Mouse (Mus musculus): ENCODE measurements around the gene Pgs1. TPM values are rescaled to one million over a fixed set of nuclear protein-coding genes. Genes with fewer than 3 reads are reported as not detected.

Pgs1 gene
- polyA plus RNA-seq, 1 experiment, result 2.8 TPM

GRCm38 (mm10) chr11:117960601-117961000, 25.5 kb upstream of the Pgs1 start:
- Histone ChIP-seq H3K27me3 (ENCODE audit: control insufficient read depth) (peaks cover 78% of the 10 kb centered on the region), H3K4me1 (ENCODE audit: control insufficient read depth) (peaks cover 31% of the 10 kb centered on the region), H3K9me3 (ENCODE audit: control insufficient read depth, low read length) (no peaks in the 10 kb centered on the region), H3K36me3 (ENCODE audit: control insufficient read depth) (peaks cover 4% of the 10 kb centered on the region), H3K4me3 (replicated peaks) (no peak overlapping the region)
- TF ChIP-seq TAL1 (IDR thresholded peaks at IDR 0.05; ENCODE audit: low read length) (no peak), GATA1 (IDR thresholded peaks at IDR 0.05; ENCODE audit: low read length) (no peak)

- H3K36me3 ChIP-seq (ENCODE audit: control insufficient read depth), result peaks cover 19% of the 10 kb centered on the region
- TF ChIP-seq GATA1 (IDR thresholded peaks at IDR 0.05; ENCODE audit: low read length) (no peak), TAL1 (IDR thresholded peaks at IDR 0.05; ENCODE audit: low read length) (no peak)
- H3K4me3 ChIP-seq (replicated peaks), result no peak overlapping the region
- H3K4me1 ChIP-seq (ENCODE audit: control insufficient read depth), result peaks cover 43% of the 10 kb centered on the region
- peaks cover 93% of the 10 kb centered on the region for H3K27me3 ChIP-seq (ENCODE audit: control insufficient read depth)
- peaks cover 6% of the 10 kb centered on the region for H3K9me3 ChIP-seq (ENCODE audit: control insufficient read depth, low read length)
Observed at GRCm38 (mm10) chr11:117962228-117963067, 23.6 kb upstream of the Pgs1 start.

- Histone ChIP-seq H3K4me1 (ENCODE audit: control insufficient read depth) (peaks cover 51% of the 10 kb centered on the region), H3K4me3 (replicated peaks) (peak overlapping the region; percentile 53), H3K27me3 (ENCODE audit: control insufficient read depth) (peaks cover 95% of the 10 kb centered on the region), H3K9me3 (ENCODE audit: control insufficient read depth, low read length) (peaks cover 14% of the 10 kb centered on the region), H3K36me3 (ENCODE audit: control insufficient read depth) (peaks cover 27% of the 10 kb centered on the region)
- TF ChIP-seq GATA1 (IDR thresholded peaks at IDR 0.05; ENCODE audit: low read length) (no peak), TAL1 (IDR thresholded peaks at IDR 0.05; ENCODE audit: low read length) (no peak)
Observed at GRCm38 (mm10) chr11:117963091-117963793, 22.9 kb upstream of the Pgs1 start.

GRCm38 (mm10) chr11:117963872-117964271, 22.2 kb upstream of the Pgs1 start:
- H3K36me3 ChIP-seq (ENCODE audit: control insufficient read depth), result peaks cover 27% of the 10 kb centered on the region
- peaks cover 58% of the 10 kb centered on the region for H3K4me1 ChIP-seq (ENCODE audit: control insufficient read depth)
- TF ChIP-seq TAL1 (IDR thresholded peaks at IDR 0.05; ENCODE audit: low read length), result no peak
- no peak for TF ChIP-seq GATA1 (IDR thresholded peaks at IDR 0.05; ENCODE audit: low read length)
- H3K27me3 ChIP-seq (ENCODE audit: control insufficient read depth), result peaks cover 97% of the 10 kb centered on the region
- peaks cover 16% of the 10 kb centered on the region for H3K9me3 ChIP-seq (ENCODE audit: control insufficient read depth, low read length)
- H3K4me3 ChIP-seq (replicated peaks), result peak overlapping the region; percentile 53

- H3K4me1 ChIP-seq (ENCODE audit: control insufficient read depth), result peaks cover 62% of the 10 kb centered on the region
- peaks cover 97% of the 10 kb centered on the region for H3K27me3 ChIP-seq (ENCODE audit: control insufficient read depth)
- peaks cover 16% of the 10 kb centered on the region for H3K9me3 ChIP-seq (ENCODE audit: control insufficient read depth, low read length)
- TF ChIP-seq TAL1 (IDR thresholded peaks at IDR 0.05; ENCODE audit: low read length) (no peak), GATA1 (IDR thresholded peaks at IDR 0.05; ENCODE audit: low read length) (no peak)
- H3K36me3 ChIP-seq (ENCODE audit: control insufficient read depth), result peaks cover 27% of the 10 kb centered on the region
- H3K4me3 ChIP-seq (replicated peaks), result no peak overlapping the region
Observed at GRCm38 (mm10) chr11:117964294-117964693, 21.8 kb upstream of the Pgs1 start.

GRCm38 (mm10) chr11:117965052-117965451, 21.0 kb upstream of the Pgs1 start:
- Histone ChIP-seq H3K4me1 (ENCODE audit: control insufficient read depth) (peaks cover 69% of the 10 kb centered on the region), H3K36me3 (ENCODE audit: control insufficient read depth) (peaks cover 27% of the 10 kb centered on the region), H3K27me3 (ENCODE audit: control insufficient read depth) (peaks cover 97% of the 10 kb centered on the region), H3K9me3 (ENCODE audit: control insufficient read depth, low read length) (peaks cover 16% of the 10 kb centered on the region), H3K4me3 (replicated peaks) (no peak overlapping the region)
- TF ChIP-seq GATA1 (IDR thresholded peaks at IDR 0.05; ENCODE audit: low read length) (no peak), TAL1 (IDR thresholded peaks at IDR 0.05; ENCODE audit: low read length) (no peak)

- H3K4me1 ChIP-seq (ENCODE audit: control insufficient read depth), result peaks cover 74% of the 10 kb centered on the region
- H3K27me3 ChIP-seq (ENCODE audit: control insufficient read depth), result peaks cover 96% of the 10 kb centered on the region
- no peak for TF ChIP-seq TAL1 (IDR thresholded peaks at IDR 0.05; ENCODE audit: low read length)
- no peak for TF ChIP-seq GATA1 (IDR thresholded peaks at IDR 0.05; ENCODE audit: low read length)
- H3K9me3 ChIP-seq (ENCODE audit: control insufficient read depth, low read length), result peaks cover 16% of the 10 kb centered on the region
- H3K4me3 ChIP-seq (replicated peaks), result no peak overlapping the region
- H3K36me3 ChIP-seq (ENCODE audit: control insufficient read depth), result peaks cover 27% of the 10 kb centered on the region
Observed at GRCm38 (mm10) chr11:117965561-117965981, 20.5 kb upstream of the Pgs1 start.

GRCm38 (mm10) chr11:117966506-117967100, 19.5 kb upstream of the Pgs1 start:
- H3K9me3 ChIP-seq (ENCODE audit: control insufficient read depth, low read length), result peaks cover 16% of the 10 kb centered on the region
- H3K4me1 ChIP-seq (ENCODE audit: control insufficient read depth), result peaks cover 79% of the 10 kb centered on the region
- peaks cover 27% of the 10 kb centered on the region for H3K36me3 ChIP-seq (ENCODE audit: control insufficient read depth)
- TF ChIP-seq TAL1 (IDR thresholded peaks at IDR 0.05; ENCODE audit: low read length), result no peak
- peak overlapping the region; percentile 76 for H3K4me3 ChIP-seq (replicated peaks)
- peaks cover 92% of the 10 kb centered on the region for H3K27me3 ChIP-seq (ENCODE audit: control insufficient read depth)

Measured in erythroblast, embryonic 14.5 days (primary cell).